Mouse (Mus musculus) heart, postnatal 25 days (tissue): ENCODE measurements around the gene Aagab. TPM values are rescaled to one million over a fixed set of nuclear protein-coding genes. Genes with fewer than 3 reads are reported as not detected.

Experiments
- DNase-seq: peaks from one replicate; pipeline ENCODE4 v3.0.0; 2022; ENCODE audit warnings: low spot score
- intact Hi-C: fragments of 180-260 bp; cut with DNase I; formaldehyde crosslinking; loops from one replicate; pipeline ENCODE4 v1.15.1; 2025
- total RNA-seq, 2 experiments: library from RNA; stranded (reverse); gene quantifications; 2 replicates each; pipeline ENCODE4 v1.2.3; 2021

Gene Aagab
- 10 to 100 TPM; 17.9 to 22.0 TPM for total RNA-seq

DNA sequence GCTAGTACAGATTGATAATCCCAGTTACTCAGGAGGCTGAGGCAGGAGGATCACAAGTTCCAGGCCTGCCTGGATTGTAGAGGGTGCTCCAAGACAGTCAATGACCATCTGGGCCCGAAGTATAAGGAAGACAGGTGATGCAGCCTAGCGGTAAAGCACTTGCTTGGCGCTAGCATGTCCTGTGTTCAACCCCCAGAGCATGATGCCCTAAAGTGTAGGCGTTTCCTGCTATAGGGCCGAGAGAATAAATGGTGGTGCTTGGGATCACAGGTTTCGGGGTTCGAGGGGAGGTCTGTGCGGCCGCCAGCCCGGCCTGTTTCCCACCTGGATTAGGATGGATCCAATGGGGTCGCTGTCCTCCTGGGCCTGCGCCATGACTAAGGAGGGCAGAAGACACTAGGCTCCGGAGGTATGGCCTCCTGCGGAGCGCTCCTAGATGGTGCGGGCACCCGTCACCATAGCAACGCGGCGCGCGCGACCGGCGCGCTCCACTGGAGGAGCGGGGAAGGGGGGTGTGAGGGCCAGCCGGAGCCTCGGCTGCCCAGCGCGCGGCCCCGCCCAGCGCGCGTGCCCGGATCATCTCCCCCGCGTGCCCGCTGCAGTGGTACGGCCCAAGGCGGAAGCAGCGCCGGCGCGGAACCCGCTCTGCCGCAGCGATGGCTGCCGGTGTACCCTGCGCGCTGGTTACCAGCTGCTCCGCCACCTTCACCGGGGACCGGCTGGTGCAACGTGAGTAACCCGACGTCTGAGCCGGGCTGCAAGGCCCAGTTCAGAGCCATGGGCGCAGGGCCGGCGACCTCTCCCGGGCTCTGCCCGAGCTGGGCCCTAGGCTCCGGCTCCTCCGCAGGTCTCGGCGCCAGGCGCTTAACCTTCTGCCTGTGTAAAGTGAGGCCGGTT, at the start of gene Aagab, which contains the start of gene Iqch:
TSS of gene Aagab (plus strand) at position 618 of the 897 bp plus-strand sequence.
TSS of gene Iqch (minus strand) at position 451 of the 897 bp plus-strand sequence.
- peak; percentile 91 for DNase-seq
- intact Hi-C loops: loop anchor here (5.0 to 10.0 kb wide), 2 partner anchors 207 to 465 kb away; partner anchors contain the start of gene 2300009A05Rik

DNA sequence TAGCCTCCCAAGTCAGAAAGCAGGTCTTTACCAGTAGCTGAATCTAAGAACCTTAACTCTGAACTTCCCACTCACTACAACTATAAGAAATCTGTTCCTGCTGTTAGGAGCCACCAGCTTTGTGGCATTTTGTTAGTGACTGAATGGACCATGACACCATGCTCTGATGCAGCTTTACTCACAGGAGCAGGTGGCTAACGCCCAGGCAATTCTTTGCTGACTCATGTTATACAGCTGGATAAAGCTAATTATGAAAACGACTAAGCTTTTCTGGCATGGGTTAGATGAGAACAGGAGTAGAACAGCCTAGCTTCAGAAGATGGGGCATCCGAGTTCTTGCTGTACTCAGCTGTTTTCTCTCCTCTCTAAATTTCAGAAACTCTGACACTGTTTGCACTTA, 48.8 kb upstream of the Aagab start:
- DNase-seq: no peak
- intact Hi-C loops: no loop called here

DNA sequence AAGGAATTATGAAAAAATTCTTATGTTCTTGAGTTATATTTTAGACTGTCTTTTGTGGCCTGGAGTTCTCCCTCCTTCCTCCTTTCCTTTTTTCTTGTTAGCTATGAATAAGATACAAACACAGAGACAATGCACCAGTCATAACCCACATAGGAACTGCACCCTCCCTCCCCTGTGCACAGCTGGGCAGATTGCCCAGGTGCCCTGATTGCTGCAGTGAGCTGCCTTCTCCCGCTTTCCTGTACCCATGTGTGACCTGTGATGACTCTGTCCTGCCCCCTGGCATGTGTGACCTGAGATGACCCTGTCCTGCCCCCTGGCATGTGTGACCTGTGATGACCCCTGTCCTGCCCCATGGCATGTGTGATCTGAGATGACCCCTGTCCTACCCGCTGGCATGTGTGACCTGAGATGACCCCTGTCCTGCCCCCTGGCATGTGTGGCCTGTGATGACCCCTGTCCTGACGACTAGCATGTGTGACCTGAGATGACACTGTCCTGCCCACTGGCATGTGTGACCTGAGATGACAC, 46.9 kb upstream of the Aagab start:
- intact Hi-C loops: no loop called here
- DNase-seq: no peak

DNA sequence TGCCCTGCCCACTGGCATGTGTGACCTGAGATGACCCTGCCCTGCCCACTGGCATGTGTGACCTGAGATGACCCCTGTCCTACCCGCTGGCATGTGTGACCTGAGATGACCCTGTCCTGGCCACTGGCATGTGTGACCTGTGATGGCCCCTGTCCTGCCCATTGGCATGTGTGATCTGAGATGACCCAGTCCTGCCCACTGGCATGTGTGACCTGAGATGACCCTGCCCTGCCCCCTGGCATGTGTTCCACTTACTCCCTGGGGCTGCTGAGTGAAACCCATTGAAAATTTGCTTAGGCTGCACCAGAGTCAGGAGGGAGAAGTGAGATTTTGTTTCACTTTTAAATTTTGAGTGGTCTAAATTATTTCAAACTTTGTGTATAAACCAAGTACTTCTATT, 46.1 kb upstream of the Aagab start:
- intact Hi-C loops: no loop called here
- no peak for DNase-seq

DNA sequence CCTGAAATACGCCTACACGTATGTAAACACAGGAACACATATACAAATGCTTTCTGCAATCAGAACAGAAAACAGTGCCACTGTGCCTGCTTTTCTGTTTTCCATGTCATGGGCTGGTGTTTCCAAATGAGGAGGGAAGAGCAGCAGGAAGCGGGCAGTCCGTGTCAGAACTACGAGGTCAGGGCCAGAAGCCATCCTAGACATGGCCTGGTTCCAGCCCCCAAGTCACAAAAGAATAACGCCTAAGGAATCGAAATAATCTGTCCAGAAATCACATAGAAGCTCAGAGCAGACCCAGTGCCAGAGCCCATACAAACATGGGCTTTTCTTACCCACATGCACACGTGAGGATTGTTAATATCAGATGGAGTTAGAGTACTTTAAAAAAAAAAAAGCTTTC, 45.5 kb upstream of the Aagab start:
- no peak for DNase-seq
- intact Hi-C loops: no loop called here

DNA sequence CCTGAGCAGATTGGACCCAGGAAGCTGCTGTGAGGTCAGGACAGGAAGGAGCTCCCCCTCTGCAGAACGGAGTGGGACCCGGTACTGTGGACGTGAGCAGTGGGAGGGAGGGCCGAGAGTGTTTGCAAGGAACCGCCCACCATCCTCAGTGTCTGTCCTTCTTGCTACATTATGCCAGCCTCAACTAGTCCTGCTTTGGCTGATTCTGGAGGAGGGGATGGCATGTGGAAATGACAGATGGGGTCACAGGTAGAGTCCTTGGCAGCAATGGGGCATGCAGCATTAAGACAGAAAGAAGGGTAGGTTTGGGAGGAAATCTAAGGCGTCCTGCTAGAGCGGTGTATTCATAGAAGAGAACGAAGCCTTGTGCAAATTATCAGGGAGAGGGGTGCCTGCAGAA, 40.5 kb upstream of the Aagab start:
- intact Hi-C loops: no loop called here
- DNase-seq: no peak

DNA sequence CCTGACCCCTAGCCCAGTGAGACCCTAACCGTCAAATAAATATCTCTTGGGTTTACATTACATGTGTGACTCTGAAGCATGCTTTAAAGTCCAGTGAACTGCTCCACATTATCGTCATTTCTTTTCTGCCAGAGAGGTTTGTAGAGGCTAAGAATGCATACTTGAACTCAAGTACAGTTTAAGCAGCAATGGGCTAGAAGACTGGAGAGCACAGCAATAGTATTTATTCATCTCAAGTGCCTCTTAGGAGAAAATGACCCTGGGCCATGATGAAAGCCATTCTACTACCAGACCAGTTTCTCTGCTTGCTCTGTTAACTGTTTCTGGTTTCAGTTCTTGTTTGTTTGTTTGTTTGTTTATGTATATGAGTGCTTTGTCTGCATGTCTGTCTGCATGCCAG, 39.0 kb upstream of the Aagab start:
- intact Hi-C loops: no loop called here
- DNase-seq: no peak

DNA sequence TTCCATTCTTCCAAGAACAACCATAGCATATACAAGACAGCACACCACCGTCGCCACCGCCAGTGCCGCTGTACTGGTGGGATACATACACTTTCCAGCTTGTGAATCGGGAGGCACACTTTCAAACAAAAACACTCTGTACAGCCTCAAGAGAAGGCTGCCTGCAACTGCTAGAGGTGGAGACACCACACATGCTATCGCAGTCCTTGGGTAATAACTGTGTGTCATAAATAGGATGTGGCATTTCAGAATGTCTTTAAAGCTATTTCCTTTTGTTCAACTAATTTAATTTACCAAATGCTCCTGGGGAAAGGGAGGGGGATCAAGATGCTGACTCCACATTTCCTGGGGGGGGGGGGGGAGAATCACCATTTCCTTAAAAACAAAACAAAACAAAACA, 34.1 kb upstream of the Aagab start:
- intact Hi-C loops: no loop called here
- no peak for DNase-seq

DNA sequence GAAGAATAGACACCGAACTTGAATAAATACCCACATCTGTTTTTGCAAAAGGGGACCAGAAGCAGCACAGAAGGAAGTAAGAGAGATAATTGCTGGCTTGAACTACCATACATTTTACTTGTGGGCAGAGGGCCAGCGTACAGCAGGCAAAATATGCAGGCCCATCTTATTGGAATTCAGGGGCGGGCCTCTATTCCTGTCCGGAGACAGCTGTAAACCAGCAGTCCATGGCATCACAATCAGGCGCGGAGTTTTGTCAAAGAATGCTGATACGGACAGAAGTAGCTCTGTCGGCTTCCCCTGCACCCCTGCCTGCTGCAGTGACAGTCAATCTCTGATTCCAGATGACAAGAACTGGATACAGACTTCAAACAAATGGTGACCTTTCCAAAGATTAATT, 33.7 kb upstream of the Aagab start:
- intact Hi-C loops: no loop called here
- no peak for DNase-seq

DNA sequence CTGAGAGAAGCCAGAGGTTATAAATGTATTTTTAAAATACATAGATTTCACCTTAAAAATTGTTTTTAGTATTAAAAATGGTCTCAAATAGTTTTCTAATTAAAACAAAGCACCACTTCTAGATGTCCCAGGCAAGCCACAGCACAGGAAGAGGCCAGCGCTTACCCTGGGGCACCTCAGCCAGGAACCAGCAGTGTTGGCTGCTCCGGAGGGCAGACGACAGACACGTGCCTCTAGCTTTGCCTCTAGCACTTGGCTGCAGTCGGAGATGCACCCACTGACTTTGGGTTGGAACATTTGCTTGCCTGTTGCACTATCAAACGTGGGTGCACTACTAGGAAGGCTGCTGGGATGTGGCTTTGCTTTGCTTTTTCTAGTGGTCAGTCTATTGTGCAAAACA, 30.6 kb upstream of the Aagab start:
- intact Hi-C loops: loop anchor here (5.0 kb wide), 1 partner anchor 270 kb away; no protein-coding TSS in a partner anchor
- DNase-seq: no peak

DNA sequence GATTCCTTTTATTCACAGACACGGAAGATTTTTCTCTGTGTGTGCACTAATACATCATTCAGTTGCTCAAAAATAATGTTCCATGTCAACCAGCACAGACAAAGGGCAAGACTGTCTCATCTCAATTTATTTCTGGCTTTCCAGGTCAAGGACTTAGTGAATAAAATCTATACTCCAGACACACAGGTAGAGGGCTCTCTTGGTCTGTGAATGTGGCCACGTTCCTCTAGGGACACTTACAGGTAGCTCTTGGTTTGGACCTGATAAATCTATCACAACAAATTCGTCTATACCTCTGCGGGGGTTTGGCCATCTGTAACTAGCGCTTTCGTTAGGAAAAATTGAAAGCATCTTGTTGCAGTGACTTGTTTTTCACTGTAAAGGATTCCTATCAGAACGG, 29.6 kb upstream of the Aagab start:
- intact Hi-C loops: loop anchor here (5.0 kb wide), 1 partner anchor 269 kb away; no protein-coding TSS in a partner anchor
- no peak for DNase-seq

DNA sequence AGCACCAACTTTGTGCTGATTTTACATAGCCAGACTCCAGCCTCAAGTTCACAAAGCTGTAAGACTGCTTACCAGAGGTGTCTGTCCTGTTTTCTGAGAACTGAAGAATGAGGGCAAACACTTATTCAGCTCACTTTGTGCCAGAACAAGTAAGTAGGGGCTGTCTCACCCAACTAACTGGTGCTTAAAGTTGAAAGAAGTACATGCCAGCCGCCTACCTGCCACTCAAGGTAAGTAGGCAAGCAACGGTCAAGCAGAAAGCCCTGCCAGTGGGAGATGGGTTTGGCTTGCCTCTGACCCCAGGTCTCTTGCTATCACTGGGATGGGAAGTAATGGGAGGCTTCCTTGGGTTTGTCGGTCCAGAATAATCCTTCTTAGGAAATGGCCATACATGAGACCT, 25.0 kb upstream of the Aagab start:
- intact Hi-C loops: no loop called here
- DNase-seq: no peak

DNA sequence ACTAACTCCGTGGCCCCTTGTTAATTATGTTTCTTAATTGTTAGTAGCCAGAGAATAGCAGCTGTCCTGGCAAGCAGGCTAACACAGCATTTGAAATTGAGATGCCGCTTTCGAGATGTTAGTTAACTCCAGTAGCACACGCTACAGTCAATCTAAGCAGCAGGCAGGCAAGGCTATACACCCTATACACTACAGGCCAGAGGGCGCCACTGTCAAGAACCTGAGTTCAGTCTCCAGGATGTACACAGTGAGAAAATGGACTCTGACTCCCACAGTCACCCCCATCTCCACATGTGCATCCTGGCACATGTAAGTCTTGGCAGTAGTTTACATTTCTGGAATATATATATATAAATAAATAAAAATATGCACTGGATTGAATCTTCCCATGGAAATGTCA, 22.8 kb upstream of the Aagab start:
- DNase-seq: no peak
- intact Hi-C loops: no loop called here

DNA sequence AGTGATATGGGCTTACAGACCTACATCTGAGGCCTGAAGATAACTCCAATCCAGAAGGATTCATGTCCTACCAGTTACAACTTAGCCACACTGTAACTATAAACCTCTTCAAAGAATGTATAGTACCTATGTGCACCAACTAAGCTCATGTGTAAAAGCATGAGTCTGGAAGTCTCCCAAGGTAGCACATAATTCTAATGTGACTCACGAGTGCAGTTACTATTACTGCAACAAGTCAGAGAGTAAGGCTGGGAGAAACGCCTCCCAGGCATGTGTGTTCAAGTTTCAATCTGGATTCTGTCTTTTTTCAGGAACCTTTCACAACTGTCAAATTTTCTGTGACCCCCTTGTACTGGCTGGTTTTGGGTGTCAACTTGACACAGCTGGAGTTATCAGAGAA, 22.4 kb upstream of the Aagab start:
- DNase-seq: no peak
- intact Hi-C loops: no loop called here

DNA sequence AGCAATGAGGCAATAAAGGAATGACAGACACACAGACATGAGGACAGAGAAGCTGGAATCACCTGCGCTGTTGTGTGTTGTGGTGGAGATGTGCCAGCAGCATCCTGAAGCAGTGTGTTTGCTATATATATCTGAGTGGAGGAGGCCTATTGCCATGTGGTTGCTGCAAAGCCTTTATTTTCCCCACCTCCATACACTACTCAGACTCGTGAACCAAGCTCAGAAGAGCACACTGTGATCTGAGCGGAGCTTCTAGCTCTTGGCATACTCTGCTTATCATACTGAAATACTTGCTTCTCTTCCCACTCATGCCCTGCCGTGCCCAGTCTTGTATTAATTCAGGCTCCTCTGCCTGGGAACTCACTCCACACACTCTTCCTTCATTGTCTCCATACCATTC, 20.7 kb upstream of the Aagab start:
- no peak for DNase-seq
- intact Hi-C loops: no loop called here

DNA sequence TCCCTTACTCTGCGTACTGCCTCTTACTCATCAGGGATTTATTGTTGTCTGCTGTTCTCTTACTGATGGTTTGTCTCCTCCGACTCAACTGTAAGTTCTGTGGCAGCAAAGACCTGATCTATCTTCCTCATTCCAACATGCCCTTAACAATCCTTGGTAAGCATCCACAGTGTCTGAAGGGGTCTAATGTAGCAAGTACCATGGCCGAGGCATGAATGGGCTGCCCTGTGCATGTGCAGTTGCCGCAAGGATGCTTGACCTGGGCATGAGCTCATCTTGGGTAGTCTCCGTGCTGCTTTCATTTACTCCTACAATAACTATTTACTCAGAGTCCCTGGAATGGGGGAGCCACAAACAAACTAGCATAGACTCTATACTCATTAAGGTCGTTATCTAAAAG, 17.2 kb upstream of the Aagab start:
- DNase-seq: no peak
- intact Hi-C loops: no loop called here

DNA sequence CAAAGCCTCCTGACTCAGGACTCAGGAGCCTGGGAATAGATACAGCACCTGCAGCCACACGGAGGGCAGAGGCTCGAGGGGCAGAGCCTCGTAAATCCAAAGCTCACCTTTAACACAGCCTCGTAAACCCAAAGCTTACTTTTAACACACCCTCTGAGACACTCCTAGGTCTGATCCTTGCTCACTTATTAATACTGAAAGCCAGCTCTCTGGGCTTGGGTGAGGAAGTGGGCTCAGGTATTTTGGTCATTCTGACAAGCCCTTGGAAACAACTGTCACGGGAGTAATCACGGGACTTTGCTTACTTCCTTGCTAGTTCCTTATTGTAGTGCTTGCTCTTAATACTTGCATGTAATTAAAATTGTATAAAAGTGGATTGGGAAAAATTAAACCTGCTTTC, 13.3 kb upstream of the Aagab start:
- intact Hi-C loops: no loop called here
- no peak for DNase-seq

DNA sequence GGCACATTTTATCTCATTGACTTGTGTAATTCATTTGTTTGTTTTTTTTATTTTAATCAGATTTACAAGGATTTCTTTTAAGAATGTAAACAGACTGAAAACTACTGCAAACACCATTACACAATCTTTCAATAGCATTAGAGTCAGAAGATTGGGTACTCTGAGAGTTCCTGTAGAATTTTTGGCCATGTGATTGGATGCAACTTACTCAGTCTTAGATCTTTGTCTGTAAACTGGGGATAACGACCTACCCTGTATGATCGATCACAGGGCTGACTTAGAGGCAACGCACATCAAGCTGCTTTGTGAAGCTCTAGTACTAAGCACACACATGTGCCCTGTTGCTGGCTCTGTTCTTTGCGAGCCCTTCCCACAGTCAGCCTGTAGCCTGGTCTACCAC, 11.9 kb upstream of the Aagab start:
- intact Hi-C loops: no loop called here
- no peak for DNase-seq

DNA sequence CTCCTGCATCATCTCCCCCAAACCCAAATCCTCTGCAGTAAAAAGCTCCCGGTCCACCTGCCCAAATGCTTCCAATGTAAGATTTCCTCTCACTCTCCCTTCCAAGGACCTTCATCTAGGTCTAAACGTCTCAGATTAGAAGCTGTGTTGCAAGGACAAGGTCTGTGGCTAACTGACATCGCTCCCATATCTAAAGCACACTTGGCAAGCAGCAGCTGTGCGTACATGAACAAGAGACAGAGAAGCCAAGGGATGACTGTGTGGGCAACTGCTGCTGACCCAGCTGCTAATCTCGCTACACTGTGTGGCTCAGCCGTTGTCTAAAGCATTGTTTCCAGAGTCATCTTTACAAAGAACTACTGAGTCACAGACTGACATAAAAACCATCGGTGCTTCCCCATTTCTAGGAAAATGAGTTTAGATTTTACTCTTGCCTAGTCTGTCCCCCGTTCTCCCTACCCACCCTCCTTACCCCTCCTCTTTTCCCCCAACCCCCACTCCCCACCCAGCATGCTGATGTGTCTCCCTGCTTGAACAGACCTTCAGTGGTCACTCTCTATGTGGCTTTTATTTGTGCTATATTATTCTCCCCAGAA, 10.7 kb upstream of the Aagab start:
- intact Hi-C loops: no loop called here
- DNase-seq: no peak

DNA sequence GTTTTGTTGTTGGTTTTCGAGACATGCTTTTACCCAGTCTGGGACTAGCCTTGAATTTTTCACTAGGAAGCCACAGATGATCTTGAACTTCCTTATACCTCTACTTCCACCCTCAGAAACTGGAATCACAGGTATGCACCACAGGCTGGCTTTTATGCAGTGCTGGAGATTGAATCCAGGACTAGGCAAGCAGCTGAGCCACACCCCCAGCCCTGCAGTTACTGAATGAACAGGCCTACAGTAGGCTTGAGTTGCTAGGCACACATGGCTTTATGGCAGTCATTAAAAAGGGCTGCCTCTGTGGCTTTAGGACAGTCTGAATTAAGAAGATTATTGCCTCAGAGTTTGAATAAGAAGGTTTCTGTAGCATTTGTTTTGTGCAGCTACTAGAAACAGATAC, 7.4 kb upstream of the Aagab start:
- no peak for DNase-seq
- intact Hi-C loops: no loop called here

DNA sequence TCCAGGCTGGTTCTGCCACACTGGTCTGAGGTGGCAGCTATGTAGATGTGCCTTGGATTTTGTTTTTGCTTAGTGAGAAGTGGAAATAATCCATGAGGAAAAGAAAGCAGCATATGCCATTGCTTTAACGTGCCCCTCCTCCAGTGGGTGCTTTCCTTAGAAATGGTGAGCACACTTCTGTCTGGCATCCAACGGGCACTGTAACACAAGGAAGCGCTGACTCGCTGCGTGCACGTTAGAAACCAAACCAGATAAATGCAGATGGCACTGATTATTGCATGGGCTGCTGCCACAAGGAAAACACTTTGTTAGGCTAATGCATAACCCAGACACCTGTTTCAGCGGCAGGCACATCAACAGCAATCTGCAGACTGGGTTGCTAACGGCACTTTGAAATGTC, 6.8 kb upstream of the Aagab start:
- intact Hi-C loops: no loop called here
- DNase-seq: no peak
